Mouse (Mus musculus): ENCODE measurements around the gene Shank1. TPM values are rescaled to one million over a fixed set of nuclear protein-coding genes. Genes with fewer than 3 reads are reported as not detected.
A peak's percentile ranks its signal among the peaks of the same experiment; 100 is the strongest.

Shank1 gene
- total and polyA plus RNA-seq, 3 experiments, result 0.08 to 0.20 (median 0.11) TPM

GRCm38 (mm10) chr7:44398570-44398969, 88.5 kb downstream of the Shank1 start:
- no peaks in the 10 kb centered on the region for H3K36me3 ChIP-seq (replicated peaks)
- H3K27me3 ChIP-seq (ENCODE audit: insufficient read depth, low read length), result peaks cover 25% of the 10 kb centered on the region
- H3K9me3 ChIP-seq (replicated peaks), result no peaks in the 10 kb centered on the region
- DNase-seq (ENCODE audit: low spot score), result peak; percentile 31
- H3K4me3 ChIP-seq (ENCODE audit: low read depth, low read length), result no peak overlapping the region
- TF ChIP-seq CTCF (IDR thresholded peaks at IDR 0.05; ENCODE audit: low read depth, low read length), result 0 out of 2 replicates have a peak, but pooled peaks have one; percentile 7
- TF ChIP-seq GATA1 (IDR thresholded peaks at IDR 0.05; ENCODE audit: borderline replicate concordance, low read length), result no peak
- 0 out of 2 replicates have a peak, but pooled peaks cover 2% of the 10 kb centered on the region for H3K4me1 ChIP-seq (ENCODE audit: insufficient read depth, low read depth, low read length)
- ATAC-seq (ENCODE audit: extremely low read depth, insufficient number of reproducible peaks, low FRiP score, poor library complexity, severe bottlenecking), result no peak

- Histone ChIP-seq H3K4me1 (ENCODE audit: insufficient read depth, low read depth, low read length) (0 out of 2 replicates have a peak, but pooled peaks cover 2% of the 10 kb centered on the region), H3K4me3 (ENCODE audit: low read depth, low read length) (no peak overlapping the region), H3K36me3 (replicated peaks) (no peaks in the 10 kb centered on the region), H3K9me3 (replicated peaks) (no peaks in the 10 kb centered on the region), H3K27me3 (ENCODE audit: insufficient read depth, low read length) (peaks cover 18% of the 10 kb centered on the region)
- ATAC-seq (ENCODE audit: extremely low read depth, insufficient number of reproducible peaks, low FRiP score, poor library complexity, severe bottlenecking) (no peak), DNase-seq (ENCODE audit: low spot score) (no peak)
- TF ChIP-seq POLR2AphosphoS5 (IDR thresholded peaks at IDR 0.05; ENCODE audit: insufficient replicate concordance, low read depth, low read length), result no peak
- no peak for TF ChIP-seq CTCF (IDR thresholded peaks at IDR 0.05; ENCODE audit: low read depth, low read length)
- TF ChIP-seq GATA1 (IDR thresholded peaks at IDR 0.05; ENCODE audit: borderline replicate concordance, low read length), result no peak
- TF ChIP-seq TAL1 (conservative IDR thresholded peaks at IDR 0.05; ENCODE audit: low read depth, low read length), result no peak
- TF ChIP-seq GATA2 (IDR thresholded peaks at IDR 0.05; ENCODE audit: borderline replicate concordance, low read depth, low read length), result no peak
Measured at GRCm38 (mm10) chr7:44401673-44402072, 91.6 kb downstream of the Shank1 start.

GRCm38 (mm10) chr7:44405346-44406014, 95.4 kb downstream of the Shank1 start:
- Histone ChIP-seq H3K4me1 (ENCODE audit: insufficient read depth, low read depth, low read length) (no peaks in the 10 kb centered on the region), H3K36me3 (replicated peaks) (no peaks in the 10 kb centered on the region), H3K27me3 (ENCODE audit: insufficient read depth, low read length) (peaks cover 34% of the 10 kb centered on the region; the same call in 1 of the 2 replicates), H3K9me3 (replicated peaks) (no peaks in the 10 kb centered on the region), H3K4me3 (ENCODE audit: low read depth, low read length) (no peak overlapping the region)
- no peak for ATAC-seq (ENCODE audit: extremely low read depth, insufficient number of reproducible peaks, low FRiP score, poor library complexity, severe bottlenecking)
- no peak for DNase-seq (ENCODE audit: low spot score)
- TF ChIP-seq CTCF (IDR thresholded peaks at IDR 0.05; ENCODE audit: low read depth, low read length), result no peak
- no peak for TF ChIP-seq GATA1 (IDR thresholded peaks at IDR 0.05; ENCODE audit: borderline replicate concordance, low read length)
- no peak for TF ChIP-seq TAL1 (conservative IDR thresholded peaks at IDR 0.05; ENCODE audit: low read depth, low read length)
- TF ChIP-seq POLR2AphosphoS5 (IDR thresholded peaks at IDR 0.05; ENCODE audit: insufficient replicate concordance, low read depth, low read length), result no peak
- TF ChIP-seq GATA2 (IDR thresholded peaks at IDR 0.05; ENCODE audit: borderline replicate concordance, low read depth, low read length), result no peak

DNA sequence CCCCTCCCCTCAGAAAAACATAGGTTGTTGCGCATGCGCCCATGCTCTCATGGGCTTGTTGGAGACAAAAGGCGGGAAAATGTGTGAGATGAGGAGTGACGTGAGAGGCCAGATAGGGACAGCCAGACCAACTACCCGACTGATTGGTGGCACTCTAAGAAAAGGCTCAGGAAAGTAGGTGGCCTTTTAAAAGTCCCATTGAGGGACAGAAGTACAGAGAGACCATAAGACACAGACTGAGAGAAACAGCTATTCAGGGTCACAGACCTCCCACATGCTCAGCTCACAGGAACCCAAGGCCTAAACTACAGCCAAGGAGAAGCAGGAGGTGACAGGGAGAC, 95.9 kb downstream of the Shank1 start:
- H3K4me3 ChIP-seq (ENCODE audit: low read depth, low read length), result no peak overlapping the region
- H3K27me3 ChIP-seq (ENCODE audit: insufficient read depth, low read length), result peaks cover 34% of the 10 kb centered on the region; the same call in 1 of the 2 replicates
- H3K36me3 ChIP-seq (replicated peaks), result no peaks in the 10 kb centered on the region
- no peak for DNase-seq (ENCODE audit: low spot score)
- ATAC-seq (ENCODE audit: extremely low read depth, insufficient number of reproducible peaks, low FRiP score, poor library complexity, severe bottlenecking), result no peak
- TF ChIP-seq CTCF (IDR thresholded peaks at IDR 0.05; ENCODE audit: low read depth, low read length) (no peak), GATA2 (IDR thresholded peaks at IDR 0.05; ENCODE audit: borderline replicate concordance, low read depth, low read length) (no peak), TAL1 (conservative IDR thresholded peaks at IDR 0.05; ENCODE audit: low read depth, low read length) (no peak), GATA1 (IDR thresholded peaks at IDR 0.05; ENCODE audit: borderline replicate concordance, low read length) (no peak), POLR2AphosphoS5 (IDR thresholded peaks at IDR 0.05; ENCODE audit: insufficient replicate concordance, low read depth, low read length) (no peak)
- no peaks in the 10 kb centered on the region for H3K9me3 ChIP-seq (replicated peaks)
- H3K4me1 ChIP-seq (ENCODE audit: insufficient read depth, low read depth, low read length), result no peaks in the 10 kb centered on the region

Other genes starting within 250 kb of the Shank1 start
Only the 20 nearest of the 25 such genes appear.
- not detected in 2 replicates for gene Klk1b22, start 197.6 kb upstream of the Shank1 start, total RNA-seq (2014; fragmentation: Nextera tagmentation)
- gene Klk1b22, start 197.6 kb upstream of the Shank1 start, total RNA-seq (2017), result not detected in 2 replicates
- not detected in 2 replicates for gene Klk1b22, start 197.6 kb upstream of the Shank1 start, polyA plus RNA-seq (2012)
- gene Klk1b16, start 173.5 kb upstream of the Shank1 start, total RNA-seq (2014; fragmentation: Nextera tagmentation), result not detected in 2 replicates
- not detected in 2 replicates for gene Klk1b16, start 173.5 kb upstream of the Shank1 start, total RNA-seq (2017)
- gene Klk1b16, start 173.5 kb upstream of the Shank1 start, polyA plus RNA-seq (2012), result not detected in 2 replicates
- not detected in 2 replicates for gene Klk1b24, start 122.0 kb upstream of the Shank1 start, total RNA-seq (2014; fragmentation: Nextera tagmentation)
- not detected in 2 replicates for gene Klk1b24, start 122.0 kb upstream of the Shank1 start, total RNA-seq (2017)
- not detected in 2 replicates for gene Klk1b24, start 122.0 kb upstream of the Shank1 start, polyA plus RNA-seq (2012)
- gene Klk1b3, start 112.1 kb upstream of the Shank1 start, total RNA-seq (2014; fragmentation: Nextera tagmentation), result not detected in 2 replicates
- not detected in 2 replicates for gene Klk1b3, start 112.1 kb upstream of the Shank1 start, total RNA-seq (2017)
- not detected in 2 replicates for gene Klk1b3, start 112.1 kb upstream of the Shank1 start, polyA plus RNA-seq (2012)
- gene Klk1b4, start 102.8 kb upstream of the Shank1 start, total RNA-seq (2014; fragmentation: Nextera tagmentation), result not detected in 2 replicates
- not detected in 2 replicates for gene Klk1b4, start 102.8 kb upstream of the Shank1 start, total RNA-seq (2017)
- not detected in 2 replicates for gene Klk1b4, start 102.8 kb upstream of the Shank1 start, polyA plus RNA-seq (2012)
- gene Klk1b5, start 94.3 kb upstream of the Shank1 start, total RNA-seq (2014; fragmentation: Nextera tagmentation), result not detected in 2 replicates
- gene Klk1b5, start 94.3 kb upstream of the Shank1 start, total RNA-seq (2017), result not detected in 2 replicates
- gene Klk1b5, start 94.3 kb upstream of the Shank1 start, polyA plus RNA-seq (2012), result not detected in 2 replicates
- gene Klk1, start 84.9 kb upstream of the Shank1 start, total RNA-seq (2014; fragmentation: Nextera tagmentation), result not detected in 2 replicates
- not detected in 2 replicates for gene Klk1, start 84.9 kb upstream of the Shank1 start, total RNA-seq (2017)
- not detected in 2 replicates for gene Klk1, start 84.9 kb upstream of the Shank1 start, polyA plus RNA-seq (2012)
- gene Gm36864, start 74.1 kb upstream of the Shank1 start, total RNA-seq (2014; fragmentation: Nextera tagmentation), result not detected in 2 replicates
- gene Gm36864, start 74.1 kb upstream of the Shank1 start, total RNA-seq (2017), result 0.22 TPM in 1 of 2 replicates, not detected in the other
- not detected in 2 replicates for gene Gm36864, start 74.1 kb upstream of the Shank1 start, polyA plus RNA-seq (2012)
- gene 1700028J19Rik, start 63.6 kb upstream of the Shank1 start, total RNA-seq (2014; fragmentation: Nextera tagmentation), result 0.87 and 3.6 TPM in 2 replicates
- gene 1700028J19Rik, start 63.6 kb upstream of the Shank1 start, total RNA-seq (2017), result 0.60 and 1.3 TPM in 2 replicates
- 0.05 TPM in 1 of 2 replicates, not detected in the other for gene 1700028J19Rik, start 63.6 kb upstream of the Shank1 start, polyA plus RNA-seq (2012)
- 113 and 114 TPM in 2 replicates for gene 2410002F23Rik, start 63.5 kb upstream of the Shank1 start, total RNA-seq (2014; fragmentation: Nextera tagmentation)
- gene 2410002F23Rik, start 63.5 kb upstream of the Shank1 start, total RNA-seq (2017), result 79.9 and 90.4 TPM in 2 replicates
- gene 2410002F23Rik, start 63.5 kb upstream of the Shank1 start, polyA plus RNA-seq (2012), result 276 and 317 TPM in 2 replicates
- not detected in 2 replicates for gene Acp4, start 52.9 kb upstream of the Shank1 start, total RNA-seq (2014; fragmentation: Nextera tagmentation)
- gene Acp4, start 52.9 kb upstream of the Shank1 start, total RNA-seq (2017), result not detected in 2 replicates
- not detected in 2 replicates for gene Acp4, start 52.9 kb upstream of the Shank1 start, polyA plus RNA-seq (2012)
- not detected in 2 replicates for gene Gm15517, start 48.8 kb upstream of the Shank1 start, total RNA-seq (2014; fragmentation: Nextera tagmentation)
- not detected in 2 replicates for gene Gm15517, start 48.8 kb upstream of the Shank1 start, total RNA-seq (2017)
- not detected in 2 replicates for gene Gm15517, start 48.8 kb upstream of the Shank1 start, polyA plus RNA-seq (2012)
- gene Clec11a, start 3.4 kb upstream of the Shank1 start, total RNA-seq (2014; fragmentation: Nextera tagmentation), result 3.1 and 5.3 TPM in 2 replicates
- gene Clec11a, start 3.4 kb upstream of the Shank1 start, total RNA-seq (2017), result 2.6 and 3.3 TPM in 2 replicates
- gene Clec11a, start 3.4 kb upstream of the Shank1 start, polyA plus RNA-seq (2012), result 1.8 and 2.2 TPM in 2 replicates
- not detected in 2 replicates for gene Syt3, start 73.8 kb downstream of the Shank1 start, total RNA-seq (2014; fragmentation: Nextera tagmentation)
- not detected in 2 replicates for gene Syt3, start 73.8 kb downstream of the Shank1 start, total RNA-seq (2017)
- gene Syt3, start 73.8 kb downstream of the Shank1 start, polyA plus RNA-seq (2012), result 0.02 TPM in 1 of 2 replicates, not detected in the other
- 2.5 TPM in 1 of 2 replicates, not detected in the other for gene 1700008O03Rik, start 75.6 kb downstream of the Shank1 start, total RNA-seq (2014; fragmentation: Nextera tagmentation)
- gene 1700008O03Rik, start 75.6 kb downstream of the Shank1 start, total RNA-seq (2017), result 0.11 and 0.41 TPM in 2 replicates
- gene 1700008O03Rik, start 75.6 kb downstream of the Shank1 start, polyA plus RNA-seq (2012), result 0.49 and 0.61 TPM in 2 replicates
- not detected in 2 replicates for gene Lrrc4b, start 118.8 kb downstream of the Shank1 start, total RNA-seq (2014; fragmentation: Nextera tagmentation)
- gene Lrrc4b, start 118.8 kb downstream of the Shank1 start, total RNA-seq (2017), result 0.05 TPM in 1 of 2 replicates, not detected in the other
- gene Lrrc4b, start 118.8 kb downstream of the Shank1 start, polyA plus RNA-seq (2012), result not detected in 2 replicates
- not detected in 2 replicates for gene Aspdh, start 155.1 kb downstream of the Shank1 start, total RNA-seq (2014; fragmentation: Nextera tagmentation)
- not detected in 2 replicates for gene Aspdh, start 155.1 kb downstream of the Shank1 start, total RNA-seq (2017)
- gene Aspdh, start 155.1 kb downstream of the Shank1 start, polyA plus RNA-seq (2012), result not detected in 2 replicates
- 48.5 and 55.0 TPM in 2 replicates for gene Josd2, start 157.7 kb downstream of the Shank1 start, total RNA-seq (2014; fragmentation: Nextera tagmentation)
- 22.1 and 27.2 TPM in 2 replicates for gene Josd2, start 157.7 kb downstream of the Shank1 start, total RNA-seq (2017)
- gene Josd2, start 157.7 kb downstream of the Shank1 start, polyA plus RNA-seq (2012), result 162 and 230 TPM in 2 replicates
- 33.3 and 33.7 TPM in 2 replicates for gene Emc10, start 186.3 kb downstream of the Shank1 start, total RNA-seq (2014; fragmentation: Nextera tagmentation)
- 18.5 and 19.0 TPM in 2 replicates for gene Emc10, start 186.3 kb downstream of the Shank1 start, total RNA-seq (2017)
- 147 and 166 TPM in 2 replicates for gene Emc10, start 186.3 kb downstream of the Shank1 start, polyA plus RNA-seq (2012)
- 6.8 and 12.7 TPM in 2 replicates for gene Fam71e1, start 186.3 kb downstream of the Shank1 start, total RNA-seq (2014; fragmentation: Nextera tagmentation)
- gene Fam71e1, start 186.3 kb downstream of the Shank1 start, total RNA-seq (2017), result 1.3 and 5.5 TPM in 2 replicates
- 6.9 and 7.4 TPM in 2 replicates for gene Fam71e1, start 186.3 kb downstream of the Shank1 start, polyA plus RNA-seq (2012)

Data from G1E (cell line).